Mouse (Mus musculus) heart, embryonic 10.5 days (tissue): ENCODE results near the gene Laptm5. TPM values are rescaled to one million over a fixed set of nuclear protein-coding genes. Genes with fewer than 3 reads are reported as not detected.

Experiments used
- polyA plus RNA-seq: library from polyadenylated mRNA; unstranded; fragments of >200 nt; fragmentation: Nextera tagmentation; extraction: Ambion mirVana; gene quantifications from 2 replicates; pipeline ENCODE4 v1.2.1, GENCODE M21; 2016

Laptm5 gene
- polyA plus RNA-seq, 1 experiment from 2014 or later: 19.5 TPM

Other genes with a start within 250 kb of the Laptm5 start
- gene Pum1, start 249.8 kb upstream of the Laptm5 start, polyA plus RNA-seq: 72.5 and 81.0 TPM in 2 replicates
- gene Sdc3, start 120.6 kb upstream of the Laptm5 start, polyA plus RNA-seq: 19.0 and 21.6 TPM in 2 replicates
- not detected in 2 replicates for gene Matn1, start 31.3 kb downstream of the Laptm5 start, polyA plus RNA-seq